Comparison of ENCODE assay signal across 26 mouse cellular contexts in the genomic region with DNA sequence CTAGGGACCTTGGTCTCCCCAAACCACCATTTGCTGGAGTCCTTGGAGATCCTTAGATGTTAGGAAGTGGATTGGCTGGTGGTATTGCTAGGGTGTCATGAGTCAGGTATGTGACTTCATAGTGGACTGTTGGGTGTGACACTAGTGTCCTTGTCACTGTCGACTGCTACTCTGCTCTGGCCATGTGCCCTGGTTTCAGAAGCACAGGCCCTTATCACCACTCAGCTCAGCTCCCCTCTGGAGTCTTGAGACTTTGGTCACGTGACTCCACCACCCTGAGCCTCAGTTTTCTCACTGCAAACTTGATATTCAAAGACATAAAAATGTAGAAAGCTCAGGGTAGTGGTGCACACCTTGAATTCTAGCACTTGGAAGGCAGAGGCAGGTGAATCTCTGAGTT.
"Had no signal": no experiment of that assay in that cellular context is flagged by ENCODE, and none has a peak within 500 bp of the region (broad histone marks: within the 10 kb centered on the region; RNA-seq: fewer than 3 reads in every experiment).

No protein-coding gene starts in this region.

- ATAC-seq: hindbrain, postnatal 0 days; intestine, embryonic 16.5 days; liver, embryonic 12.5 days had no signal

- DNase-seq: gastrocnemius, postnatal 14 days; gastrocnemius, postnatal 36 days; heart, adult 11 months; heart, adult 2 months; heart, postnatal 14 days; heart, postnatal 36 days; kidney, adult 11 months; kidney, adult 2 months; kidney, adult 9 months; kidney, postnatal 14 days; kidney, postnatal 36 days; layer of hippocampus, adult 9-11 months; layer of hippocampus, postnatal 36 days; left cerebral cortex, postnatal 4 days had no signal

- H3K36me3 ChIP-seq: heart, embryonic 13.5 days; heart, embryonic 15.5 days; hindbrain, embryonic 13.5 days; hindbrain, embryonic 15.5 days; kidney, embryonic 15.5 days; limb, embryonic 13.5 days; limb, embryonic 15.5 days; liver, embryonic 12.5 days had no signal

- H3K27me3 ChIP-seq: heart, embryonic 13.5 days; heart, embryonic 15.5 days; hindbrain, embryonic 13.5 days; hindbrain, embryonic 15.5 days; kidney, embryonic 15.5 days; limb, embryonic 13.5 days; limb, embryonic 15.5 days; liver, embryonic 12.5 days had no signal

- H3K27ac ChIP-seq: heart, adult 2 months; heart, embryonic 13.5 days; heart, embryonic 15.5 days; hindbrain, embryonic 13.5 days; hindbrain, embryonic 15.5 days; hindbrain, postnatal 0 days; kidney, embryonic 15.5 days; kidney, postnatal 0 days; limb, embryonic 13.5 days; limb, embryonic 15.5 days; liver, embryonic 12.5 days; liver, embryonic 14.5 days had no signal

- H3K4me3 ChIP-seq: heart, adult 2 months; heart, embryonic 13.5 days; heart, embryonic 15.5 days; hindbrain, embryonic 13.5 days; hindbrain, embryonic 15.5 days; kidney, embryonic 15.5 days; limb, embryonic 13.5 days; limb, embryonic 15.5 days; liver, embryonic 12.5 days had no signal
